Mouse (Mus musculus) layer of hippocampus, postnatal 14 days (tissue): ENCODE results near the gene Thap4. TPM values are rescaled to one million over a fixed set of nuclear protein-coding genes. Genes with fewer than 3 reads are reported as not detected.

Experiments used
- total RNA-seq, 2 experiments: library from RNA; stranded (reverse); gene quantifications; 2 replicates each; pipeline ENCODE4 v1.2.3; 2021

Thap4 gene
- total RNA-seq, 2 experiments from 2014 or later = 30.9 to 31.7 TPM

Other genes with a start within 250 kb of the Thap4 start
- 10 to 100 TPM; 14.3 to 14.6 TPM for gene Farp2, start 242.8 kb downstream of the Thap4 start, total RNA-seq
- gene Stk25, start 96.2 kb downstream of the Thap4 start, total RNA-seq = 100 to 1,000 TPM; 389 to 405 TPM
- 10 to 100 TPM; 85.2 to 95.5 TPM for gene Bok, start 69.2 kb downstream of the Thap4 start, total RNA-seq
- 10 to 100 TPM; 68.8 to 72.9 TPM for gene Atg4b, start 3.4 kb downstream of the Thap4 start, total RNA-seq
- 10 to 100 TPM; 56.8 to 64.0 TPM for gene Dtymk, start 47.1 kb upstream of the Thap4 start, total RNA-seq
- gene Ing5, start 49.1 kb upstream of the Thap4 start, total RNA-seq = 10 to 100 TPM in 1 of 2 experiments, 1 to 10 TPM in 1; 9.0 to 11.1 TPM
- 10 to 100 TPM; 16.5 to 16.6 TPM for gene D2hgdh, start 70.0 kb upstream of the Thap4 start, total RNA-seq
- gene Gal3st2, start 106.4 kb upstream of the Thap4 start, total RNA-seq = under 1 TPM in 1 of 2 experiments, not detected in 1; 0.78 TPM
- under 1 TPM; 0.30 to 0.60 TPM for gene Gal3st2b, start 163.4 kb upstream of the Thap4 start, total RNA-seq
- under 1 TPM; 0.05 TPM for gene Gal3st2c, start 235.6 kb upstream of the Thap4 start, total RNA-seq